Mouse (Mus musculus): ENCODE data around the gene Ezh1.

Ezh1 gene

GRCm38 (mm10) chr11:101246702-101247012 lies 20.4 kb upstream of the Ezh1 start:
- no peak for DNase-seq (ENCODE audit: low spot score in 2 of 2)

DNA sequence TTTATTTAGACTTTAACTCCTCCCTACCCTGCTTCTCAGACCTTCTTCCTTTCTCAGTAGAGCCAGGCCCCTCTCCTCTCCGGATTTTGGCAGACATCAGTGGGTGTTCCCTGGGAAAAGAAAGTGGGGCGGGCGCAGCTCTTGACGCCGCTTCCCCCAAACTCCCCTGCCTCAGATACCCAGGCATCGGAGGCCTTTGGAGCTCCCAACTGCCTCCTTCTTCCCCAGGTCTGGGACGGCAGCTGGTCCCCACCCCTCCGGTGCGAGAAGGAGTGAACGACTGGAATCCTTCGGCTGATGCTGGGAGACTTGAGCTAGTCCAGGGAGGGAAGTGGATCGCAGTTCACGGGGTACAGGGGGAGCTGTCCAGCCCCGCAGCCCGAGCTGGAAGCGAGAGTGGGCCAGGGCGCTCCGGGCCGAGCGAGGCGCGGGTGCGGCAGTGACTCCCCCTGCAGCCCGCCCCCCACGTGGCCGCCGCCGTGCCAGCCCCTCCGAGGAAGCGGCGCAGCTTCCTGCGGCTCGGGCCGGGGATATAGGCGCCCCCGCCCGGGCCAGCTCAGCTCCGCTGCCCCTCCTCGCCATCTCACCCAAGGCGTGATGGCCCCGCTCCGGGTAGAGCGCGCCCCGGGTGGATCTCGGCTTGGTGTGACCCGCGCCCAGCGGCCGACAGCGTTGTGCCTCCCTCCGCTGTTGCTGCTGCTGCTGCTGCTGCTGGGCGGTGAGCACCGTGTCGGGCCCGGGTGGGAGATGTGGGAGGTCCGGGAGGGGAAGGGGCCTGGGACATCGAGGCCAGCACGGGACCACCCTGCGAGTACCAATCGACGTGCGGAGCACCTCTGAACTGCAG lies 19.8 kb upstream of the Ezh1 start, which contains the start of gene Ramp2:
Ramp2 (plus strand) TSS at position 174 of the 847 bp plus-strand sequence.
- peak in 1 of 2 experiments; percentile 65 for DNase-seq (ENCODE audit: low spot score in 2 of 2)

GRCm38 (mm10) chr11:101245071-101245470 lies 18.8 kb upstream of the Ezh1 start:
- no peak for DNase-seq (ENCODE audit: low spot score in 2 of 2)

- no peak for DNase-seq (ENCODE audit: low spot score in 2 of 2)
These were observed 11.9 kb upstream of the Ezh1 start for GRCm38 (mm10) chr11:101238071-101238647.

- no peak for DNase-seq (ENCODE audit: low spot score in 2 of 2)
These were observed 10.5 kb upstream of the Ezh1 start for GRCm38 (mm10) chr11:101236782-101237181.

GRCm38 (mm10) chr11:101235429-101235828 lies 9.2 kb upstream of the Ezh1 start:
- no peak for DNase-seq (ENCODE audit: low spot score in 2 of 2)

DNA sequence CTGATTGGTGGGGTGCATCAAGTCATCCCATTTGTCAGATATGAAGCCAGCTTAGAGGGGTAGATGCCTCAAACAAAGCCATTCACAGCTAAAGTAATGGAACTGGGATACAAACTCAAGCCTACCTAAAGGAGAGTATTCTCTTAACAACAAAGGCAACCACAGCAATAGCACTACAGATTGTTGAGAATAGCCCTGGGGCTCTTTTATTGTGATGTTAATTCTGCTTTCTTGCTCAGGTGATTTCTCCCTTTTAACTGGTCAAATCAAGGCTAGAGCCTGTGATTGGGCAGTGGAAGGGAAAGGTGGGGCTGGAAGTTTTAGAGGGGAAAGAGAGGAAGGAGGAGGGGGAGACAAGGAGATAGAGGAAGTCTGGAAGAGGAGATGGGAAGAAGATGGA lies 7.9 kb upstream of the Ezh1 start:
- no peak for DNase-seq (ENCODE audit: low spot score in 2 of 2)

- no peak for DNase-seq (ENCODE audit: low spot score in 2 of 2)
These were observed 7.0 kb upstream of the Ezh1 start for GRCm38 (mm10) chr11:101233240-101233639.

GRCm38 (mm10) chr11:101232010-101232839 lies 6.0 kb upstream of the Ezh1 start:
- peak in 1 of 2 experiments; percentile 34 for DNase-seq (ENCODE audit: low spot score in 2 of 2)

DNA sequence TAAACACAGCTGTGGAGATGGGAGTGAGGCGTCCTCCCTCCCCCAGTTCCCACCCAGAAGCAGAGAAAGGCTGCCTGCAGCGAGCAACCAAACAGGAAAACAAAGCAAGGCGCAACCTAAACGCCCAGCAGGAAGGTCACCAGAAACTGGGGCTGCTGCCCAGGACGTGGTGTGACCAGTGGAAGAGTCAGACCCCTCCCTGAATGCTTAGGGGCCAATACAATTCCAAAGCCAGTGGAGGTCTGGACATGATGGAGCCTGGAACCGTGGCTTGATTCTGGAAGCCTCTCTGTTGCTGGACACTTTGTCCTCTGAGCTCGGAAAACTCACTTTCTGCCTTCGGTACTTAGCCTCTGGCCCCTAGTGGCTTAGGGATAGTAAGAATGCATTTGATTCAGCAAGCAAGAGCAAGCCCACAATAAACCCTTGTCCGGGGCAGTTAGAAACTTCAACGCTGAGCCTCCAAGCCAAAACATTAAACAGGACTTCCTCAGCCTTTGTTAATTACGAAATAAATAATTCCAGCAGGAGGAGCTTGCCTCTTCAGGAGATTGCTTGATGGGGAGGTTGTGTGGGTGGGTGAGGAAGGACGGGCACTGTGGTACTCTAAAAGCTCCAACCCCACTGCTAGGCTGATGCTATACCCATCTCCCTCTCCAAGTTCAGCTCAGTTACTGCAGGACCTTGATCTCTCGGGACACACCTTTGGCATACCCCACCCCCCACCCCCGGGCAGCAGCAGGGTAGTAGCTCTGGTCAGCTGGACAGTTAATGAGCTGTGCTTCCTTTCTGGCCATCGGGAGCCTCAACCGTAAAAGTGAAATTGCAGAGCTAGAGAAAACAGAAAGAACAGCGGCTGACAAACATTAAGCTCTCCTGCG lies 5.0 kb upstream of the Ezh1 start:
- peak; percentile 63 to 71 for DNase-seq (ENCODE audit: low spot score in 2 of 2)

DNA sequence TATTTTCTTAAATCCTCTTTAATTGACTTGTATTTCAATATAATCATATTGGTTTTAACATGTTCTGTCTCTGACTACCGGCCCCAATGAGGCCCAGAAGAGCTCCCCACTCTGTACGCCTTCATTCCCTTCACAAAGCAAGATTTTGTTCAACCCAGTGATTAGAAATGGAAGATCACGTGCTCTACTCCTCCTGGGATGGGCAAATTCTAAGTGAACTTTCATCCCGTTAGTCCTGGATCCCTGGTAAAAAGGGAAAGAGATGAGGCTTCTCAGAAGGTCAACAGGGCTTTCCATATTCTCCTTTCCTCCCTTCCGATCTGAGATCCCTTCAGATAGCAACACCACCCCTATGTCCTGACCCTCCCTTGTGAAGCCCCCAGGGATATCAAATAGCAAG lies 4.3 kb upstream of the Ezh1 start:
- DNase-seq (ENCODE audit: low spot score in 2 of 2): no peak

DNA sequence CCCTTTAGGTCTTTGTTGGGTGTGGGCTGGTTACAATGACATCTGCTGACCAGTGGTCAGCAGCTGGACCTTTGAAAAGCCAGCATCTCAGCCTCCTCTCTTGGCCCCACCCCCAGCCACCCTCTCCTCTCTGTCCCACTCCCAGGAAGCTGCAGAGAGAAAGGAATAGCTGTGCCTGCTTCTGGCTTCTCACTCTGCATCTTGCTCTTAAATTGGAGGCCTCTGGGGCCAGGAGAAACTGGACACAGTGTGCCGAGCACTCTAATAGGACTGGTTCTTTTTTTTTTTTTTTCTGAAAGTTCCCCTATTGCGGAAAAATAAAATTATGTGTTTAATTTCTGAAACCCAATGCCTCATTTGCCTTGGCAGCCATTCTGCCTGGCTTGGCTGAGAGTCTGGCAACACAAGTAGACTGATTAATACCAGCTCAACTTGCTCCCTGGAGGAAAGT lies 3.8 kb upstream of the Ezh1 start:
- DNase-seq (ENCODE audit: low spot score in 2 of 2): peak in 1 of 2 experiments; percentile 62

- no peak for DNase-seq (ENCODE audit: low spot score in 2 of 2)
These were observed 3.2 kb upstream of the Ezh1 start for GRCm38 (mm10) chr11:101229361-101229900.

GRCm38 (mm10) chr11:101225331-101226064 lies 765 bp downstream of the Ezh1 start:
- DNase-seq (ENCODE audit: low spot score in 2 of 2): no peak

DNA sequence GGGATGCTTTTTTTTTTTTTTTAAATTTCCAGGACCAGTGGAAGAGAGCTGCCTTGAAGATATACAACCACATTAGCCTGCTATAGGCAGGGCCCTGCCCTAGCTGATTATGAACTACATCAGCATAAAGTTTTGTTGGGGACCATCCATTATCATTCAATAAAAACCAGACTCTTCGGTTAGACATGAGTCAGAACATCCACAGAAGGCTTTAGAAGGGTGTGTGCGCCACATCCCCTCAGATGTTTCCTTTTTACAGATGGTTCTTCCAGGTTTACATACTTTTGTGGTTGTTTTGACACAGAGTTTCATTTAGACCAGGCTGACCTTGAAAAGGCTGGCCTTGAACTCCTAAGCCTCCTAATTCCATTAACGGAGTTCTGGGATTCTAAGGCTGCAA lies 1.9 kb downstream of the Ezh1 start:
- no peak for DNase-seq (ENCODE audit: low spot score in 2 of 2)

DNA sequence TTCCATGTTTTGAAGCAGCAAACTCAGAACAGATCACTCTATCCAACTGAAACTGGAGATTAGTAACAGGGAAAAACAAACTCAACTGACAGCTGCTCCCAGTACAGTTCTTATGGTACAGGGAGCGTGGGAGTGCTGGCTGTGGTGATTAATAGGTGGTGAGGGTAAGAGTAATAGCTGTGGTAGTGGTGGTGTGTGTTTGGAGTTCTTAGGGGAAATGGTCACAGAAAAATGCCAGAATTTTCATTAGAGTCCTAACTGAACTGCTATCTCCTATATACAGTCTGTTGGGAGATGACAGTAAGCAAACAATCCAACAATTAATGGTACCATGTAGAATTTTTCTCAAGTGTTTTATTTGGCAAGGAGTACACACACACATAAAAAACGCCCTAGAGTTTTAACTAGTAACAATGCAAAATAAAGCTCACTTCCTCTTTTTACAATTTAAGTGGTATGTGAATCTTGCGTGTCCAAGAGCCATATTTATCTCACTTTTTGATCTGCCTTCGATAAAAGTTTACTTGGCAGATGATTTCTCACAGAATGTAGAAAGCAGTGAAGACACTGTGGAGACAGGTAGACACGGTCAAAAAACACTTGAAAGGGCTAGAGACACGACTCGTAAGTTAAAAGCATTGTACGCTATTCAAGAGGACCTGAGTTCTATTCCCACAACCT lies 4.8 kb downstream of the Ezh1 start:
- no peak for DNase-seq (ENCODE audit: low spot score in 2 of 2)

DNA sequence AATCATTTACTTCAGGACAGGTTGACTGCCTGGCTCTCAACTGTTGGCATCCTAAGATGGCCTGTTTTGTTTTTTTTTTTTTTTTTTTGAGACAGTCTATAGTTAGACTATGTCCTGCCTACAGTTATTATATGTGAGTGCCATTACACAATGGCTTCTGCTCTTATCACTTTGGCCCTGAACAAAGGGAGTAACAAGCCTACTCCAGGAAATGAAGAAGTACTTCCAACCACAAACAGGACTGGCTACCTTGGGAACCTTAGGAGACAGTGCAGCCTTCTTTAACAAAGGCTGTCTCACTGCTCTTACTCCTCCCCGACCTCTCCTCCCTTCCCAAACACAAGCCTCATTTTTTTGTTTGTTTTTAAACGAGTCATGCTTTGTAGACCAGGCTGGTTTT lies 5.4 kb downstream of the Ezh1 start:
- no peak for DNase-seq (ENCODE audit: low spot score in 2 of 2)

DNA sequence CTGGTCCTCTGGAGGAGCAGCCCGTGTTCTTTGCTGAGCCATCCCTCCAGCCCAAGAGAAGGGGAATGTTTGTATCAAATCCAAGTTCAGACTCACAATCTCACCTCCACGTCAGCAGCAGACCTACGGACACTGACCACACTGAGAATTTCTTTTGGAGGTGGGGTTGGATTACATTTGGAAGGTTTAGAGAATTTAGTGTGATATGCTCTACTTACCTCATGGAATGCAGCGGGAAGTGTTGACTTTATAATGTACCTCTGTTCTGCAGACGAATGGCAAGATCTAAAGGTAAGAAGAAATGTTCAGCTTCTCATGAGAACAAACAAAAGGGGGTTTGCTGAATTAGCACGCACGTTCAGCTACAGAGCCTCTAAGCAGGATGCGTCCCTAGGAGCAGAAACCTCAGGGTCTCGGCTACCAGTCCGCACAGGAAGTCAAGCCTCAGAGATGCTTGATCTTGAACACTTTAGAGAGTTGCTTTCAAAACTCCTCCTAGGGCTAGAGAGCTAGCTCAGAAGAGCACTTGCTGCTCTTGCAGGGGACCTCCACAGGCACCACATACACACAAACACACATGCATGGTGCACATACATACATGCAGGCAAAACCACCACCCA lies 7.7 kb downstream of the Ezh1 start:
- DNase-seq (ENCODE audit: low spot score in 2 of 2): no peak

- no peak for DNase-seq (ENCODE audit: low spot score in 2 of 2)
These were observed 9.3 kb downstream of the Ezh1 start for GRCm38 (mm10) chr11:101216936-101217335.

Measured in urinary bladder, postnatal 4 days (tissue).